ENCODE assay signal across 14 mouse cellular contexts in genomic region chr16:41588675-41589301, GRCm38 (mm10).
A peak's percentile ranks its signal among the peaks of the same experiment; 100 is the strongest.
DNase-seq lines count a peak whose midpoint lies in the region; ATAC-seq and TF ChIP-seq lines count a peak whose summit lies in the region.
"Had no signal": no experiment of that assay in that cellular context is flagged by ENCODE, and none has a peak within 500 bp of the region (broad histone marks: within the 10 kb centered on the region; RNA-seq: fewer than 3 reads in every experiment).

No protein-coding gene starts in this region.

- WGBS in neural tube, embryonic 14.5 days: 61% methylated on average over 5 of the region's 5 CpGs
- 29% methylated on average over 5 of the region's 5 CpGs for WGBS in forebrain, postnatal 0 days
- WGBS in midbrain, postnatal 0 days: 21% methylated on average over 5 of the region's 5 CpGs

- no peaks in the 10 kb centered on the region for H3K4me1 ChIP-seq in neural tube, embryonic 14.5 days (ENCODE audit: control insufficient read depth, insufficient read depth, low read length)
- H3K4me1 ChIP-seq in forebrain, postnatal 0 days (ENCODE audit: insufficient read depth): no peaks in the 10 kb centered on the region
- H3K4me1 ChIP-seq in midbrain, postnatal 0 days (ENCODE audit: insufficient read depth, low read length): no peaks in the 10 kb centered on the region
- H3K4me1 ChIP-seq: intestine, embryonic 15.5 days; liver, embryonic 13.5 days; megakaryocyte, embryonic 14.5 days had no signal

- H3K4me2 ChIP-seq in neural tube, embryonic 14.5 days (ENCODE audit: low read depth, low read length): no peak overlapping the region
- no peak overlapping the region for H3K4me2 ChIP-seq in forebrain, postnatal 0 days (ENCODE audit: low read depth)
- H3K4me2 ChIP-seq in midbrain, postnatal 0 days (ENCODE audit: low read depth, low read length, poor library complexity, severe bottlenecking): no peak overlapping the region
- H3K4me2 ChIP-seq: heart, embryonic 11.5 days; intestine, embryonic 15.5 days; liver, embryonic 13.5 days had no signal

- peak; percentile 64; the same call in 1 of the 2 replicates for ATAC-seq in frontal cortex, adult (ENCODE audit: low TSS enrichment)
- ATAC-seq in neural tube, embryonic 14.5 days (ENCODE audit: low read depth): no peak
- ATAC-seq in forebrain, postnatal 0 days: no peak
- no peak; the same call in 1 of the 2 replicates for ATAC-seq in midbrain, postnatal 0 days (ENCODE audit: low FRiP score)
- ATAC-seq: intestine, embryonic 15.5 days had no signal

- H3K36me3 ChIP-seq in neural tube, embryonic 14.5 days (ENCODE audit: control insufficient read depth, insufficient read depth, low read length): no peaks in the 10 kb centered on the region
- no peaks in the 10 kb centered on the region for H3K36me3 ChIP-seq in forebrain, postnatal 0 days (ENCODE audit: insufficient read depth)
- no peaks in the 10 kb centered on the region for H3K36me3 ChIP-seq in midbrain, postnatal 0 days (ENCODE audit: insufficient read depth, low read length)
- H3K36me3 ChIP-seq: intestine, embryonic 15.5 days; liver, embryonic 13.5 days had no signal

- H3K27me3 ChIP-seq in neural tube, embryonic 14.5 days (ENCODE audit: control insufficient read depth, insufficient read depth, low read length): no peaks in the 10 kb centered on the region
- no peaks in the 10 kb centered on the region for H3K27me3 ChIP-seq in forebrain, postnatal 0 days (ENCODE audit: insufficient read depth, low read length)
- no peaks in the 10 kb centered on the region for H3K27me3 ChIP-seq in midbrain, postnatal 0 days (ENCODE audit: insufficient read depth, low read length)
- H3K27me3 ChIP-seq: intestine, embryonic 15.5 days; liver, embryonic 13.5 days; megakaryocyte, embryonic 14.5 days had no signal

- TF ChIP-seq CTCF in forebrain, postnatal 0 days (IDR thresholded peaks at IDR 0.05; ENCODE audit: low read depth): no peak
- TF ChIP-seq CTCF in midbrain, postnatal 0 days (IDR thresholded peaks at IDR 0.05): no peak

- peak overlapping the region; percentile 6; the same call in 1 of the 2 replicates for H3K27ac ChIP-seq in neural tube, embryonic 14.5 days (ENCODE audit: low read depth, low read length)
- H3K27ac ChIP-seq in forebrain, postnatal 0 days (ENCODE audit: low read depth, low read length): no peak overlapping the region
- peak overlapping the region; percentile 44; the same call in 1 of the 2 replicates for H3K27ac ChIP-seq in midbrain, postnatal 0 days (ENCODE audit: low read depth, low read length)
- H3K27ac ChIP-seq: intestine, embryonic 15.5 days; liver, embryonic 13.5 days had no signal

- H3K9ac ChIP-seq in neural tube, embryonic 14.5 days (replicated peaks; ENCODE audit: low read depth, low read length): no peak overlapping the region
- no peak overlapping the region for H3K9ac ChIP-seq in forebrain, postnatal 0 days
- no peak overlapping the region for H3K9ac ChIP-seq in midbrain, postnatal 0 days (replicated peaks; ENCODE audit: low read length, poor library complexity, severe bottlenecking)
- H3K9ac ChIP-seq: intestine, embryonic 15.5 days; liver, embryonic 13.5 days had no signal

- no peaks in the 10 kb centered on the region for H3K9me3 ChIP-seq in neural tube, embryonic 14.5 days (ENCODE audit: control insufficient read depth, low read length)
- H3K9me3 ChIP-seq in forebrain, postnatal 0 days (ENCODE audit: low read length): no peaks in the 10 kb centered on the region
- H3K9me3 ChIP-seq in midbrain, postnatal 0 days (ENCODE audit: low read length): no peaks in the 10 kb centered on the region
- H3K9me3 ChIP-seq: intestine, embryonic 15.5 days; liver, embryonic 13.5 days; megakaryocyte, embryonic 14.5 days had no signal

- DNase-seq in frontal cortex, postnatal 25 days (ENCODE audit: low spot score in 2 of 2): no peak
- DNase-seq in neural tube, embryonic 10.5 days (ENCODE audit: extremely low spot score, low spot score): no peak
- peak; percentile 48 for DNase-seq in forebrain, postnatal 0 days
- DNase-seq in midbrain, postnatal 0 days (ENCODE audit: low spot score): peak; percentile 21
- no peak for DNase-seq in yolk sac, embryonic 10.5 days (ENCODE audit: low spot score)
- DNase-seq: cerebellum, adult 11-12 months; gastrocnemius, postnatal 36 days; kidney, postnatal 10 days; liver, embryonic 13.5 days had no signal

- no peak overlapping the region for H3K4me3 ChIP-seq in neural tube, embryonic 14.5 days (ENCODE audit: low read depth, low read length)
- no peak overlapping the region for H3K4me3 ChIP-seq in forebrain, postnatal 0 days (ENCODE audit: low read depth, low read length)
- H3K4me3 ChIP-seq in midbrain, postnatal 0 days (ENCODE audit: low read depth, low read length): no peak overlapping the region
- H3K4me3 ChIP-seq: intestine, embryonic 15.5 days; liver, embryonic 13.5 days; megakaryocyte, embryonic 14.5 days had no signal

Comparison
In these comparisons a context has a peak if more than half of its experiments do, and no peak if none do; other contexts are left out.
1. DNase-seq: peak in forebrain, postnatal 0 days (single experiment) and midbrain, postnatal 0 days (single experiment); none in frontal cortex, postnatal 25 days (0 of 2), neural tube, embryonic 10.5 days (single experiment) and yolk sac, embryonic 10.5 days (single experiment).